Mouse (Mus musculus): ENCODE results near the gene Tmem89.

Tmem89 gene

GRCm38 (mm10) chr9:108914491-108914890 is at the start of gene Tmem89:
Gene Tmem89 (plus strand): TSS chr9:108914619.
- no peak for DNase-seq (ENCODE audit: low spot score)

GRCm38 (mm10) chr9:108912308-108912707 is 2.1 kb upstream of the Tmem89 start:
- peak; percentile 44 for DNase-seq (ENCODE audit: low spot score)

DNA sequence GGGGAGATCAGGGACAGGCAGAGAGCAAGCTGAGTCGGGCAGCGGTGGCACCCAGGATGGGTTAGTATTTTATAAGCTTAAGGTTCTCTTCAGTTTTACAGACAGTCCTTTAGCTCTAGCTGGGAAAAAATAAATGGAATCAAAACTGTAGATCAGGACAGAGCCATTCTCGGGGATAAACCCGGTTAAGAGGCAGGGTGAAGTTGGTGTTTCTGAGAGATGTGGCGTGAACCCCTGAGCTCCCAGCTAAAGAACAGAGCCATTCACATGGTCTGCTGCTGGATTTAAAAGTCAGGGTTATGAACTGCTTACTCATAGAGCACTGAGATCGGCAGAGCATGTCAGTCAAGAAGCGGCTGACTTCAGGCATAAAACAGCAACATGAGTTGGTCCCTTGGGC is 1.3 kb upstream of the Tmem89 start:
- no peak for DNase-seq (ENCODE audit: low spot score)

DNA sequence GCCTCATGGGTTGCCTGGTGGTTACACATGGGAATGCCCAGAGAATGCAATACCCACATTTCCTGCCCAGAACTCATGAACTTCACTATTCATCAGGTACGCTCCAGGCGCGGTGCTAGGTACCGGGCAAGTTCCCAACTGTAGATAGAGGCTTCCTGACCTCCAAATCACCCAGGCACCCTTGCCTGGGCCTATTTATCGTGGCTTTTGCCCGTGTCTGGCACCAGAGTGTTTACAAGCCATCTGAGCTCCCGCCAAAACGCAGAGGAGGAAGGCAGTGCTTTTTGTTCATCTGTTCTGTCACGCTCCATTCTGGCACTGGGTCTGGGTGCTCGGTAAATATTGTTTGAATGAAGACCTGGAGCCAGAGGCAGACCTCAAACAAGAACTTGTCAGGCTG is 798 bp upstream of the Tmem89 start:
- DNase-seq (ENCODE audit: low spot score) = no peak

DNA sequence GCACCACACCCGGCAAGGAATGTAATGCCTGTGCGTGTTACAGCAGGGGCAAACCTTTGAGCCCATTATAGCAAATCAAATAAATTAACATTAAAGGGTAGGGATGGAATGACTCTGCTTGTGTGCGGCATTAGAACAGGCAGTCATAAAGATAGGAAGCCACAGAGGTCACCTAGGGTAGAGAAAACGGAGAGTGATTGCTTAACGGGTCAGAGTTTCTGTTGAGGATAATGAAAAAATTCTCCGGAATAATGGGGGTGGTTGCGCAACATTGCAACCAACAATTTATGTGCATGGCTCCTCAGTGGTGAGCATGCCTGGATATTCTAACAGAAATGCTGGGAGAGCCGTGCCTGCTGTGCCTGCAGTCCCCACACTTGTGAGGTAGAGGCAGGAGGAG is 11.5 kb downstream of the Tmem89 start:
- DNase-seq (ENCODE audit: low spot score) = no peak

- DNase-seq (ENCODE audit: low spot score) = no peak
Observed at GRCm38 (mm10) chr9:108928424-108928823, 14.0 kb downstream of the Tmem89 start.

GRCm38 (mm10) chr9:108935991-108936390 is 21.6 kb downstream of the Tmem89 start:
- no peak for DNase-seq (ENCODE audit: low spot score)

GRCm38 (mm10) chr9:108936418-108937364 is 22.3 kb downstream of the Tmem89 start, which contains the start of gene Uqcrc1:
Gene Uqcrc1 (plus strand): TSS chr9:108936633.
- peak; percentile 92 for DNase-seq (ENCODE audit: low spot score)

- no peak for DNase-seq (ENCODE audit: low spot score)
Observed at GRCm38 (mm10) chr9:108945111-108945510, 30.7 kb downstream of the Tmem89 start.

DNA sequence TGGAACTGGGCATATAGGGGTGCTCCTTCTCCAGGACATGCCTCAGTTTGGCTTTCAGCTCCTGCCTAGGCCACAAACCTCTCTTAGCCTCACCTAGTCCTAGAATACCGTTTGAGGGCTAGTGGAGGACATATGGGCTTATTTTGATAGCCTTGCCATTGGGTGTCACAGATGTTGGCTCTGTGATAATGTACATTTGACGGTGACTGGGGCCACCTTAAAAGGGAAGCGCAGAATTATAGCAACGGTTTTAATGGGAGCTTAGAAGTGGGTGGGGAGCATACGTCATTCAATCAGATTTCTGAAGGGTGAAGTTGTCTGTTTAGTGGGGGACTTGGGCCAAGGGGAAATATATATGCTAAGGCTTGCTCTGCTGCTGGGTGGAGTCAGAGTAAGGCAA is 31.2 kb downstream of the Tmem89 start:
- no peak for DNase-seq (ENCODE audit: low spot score)

DNA sequence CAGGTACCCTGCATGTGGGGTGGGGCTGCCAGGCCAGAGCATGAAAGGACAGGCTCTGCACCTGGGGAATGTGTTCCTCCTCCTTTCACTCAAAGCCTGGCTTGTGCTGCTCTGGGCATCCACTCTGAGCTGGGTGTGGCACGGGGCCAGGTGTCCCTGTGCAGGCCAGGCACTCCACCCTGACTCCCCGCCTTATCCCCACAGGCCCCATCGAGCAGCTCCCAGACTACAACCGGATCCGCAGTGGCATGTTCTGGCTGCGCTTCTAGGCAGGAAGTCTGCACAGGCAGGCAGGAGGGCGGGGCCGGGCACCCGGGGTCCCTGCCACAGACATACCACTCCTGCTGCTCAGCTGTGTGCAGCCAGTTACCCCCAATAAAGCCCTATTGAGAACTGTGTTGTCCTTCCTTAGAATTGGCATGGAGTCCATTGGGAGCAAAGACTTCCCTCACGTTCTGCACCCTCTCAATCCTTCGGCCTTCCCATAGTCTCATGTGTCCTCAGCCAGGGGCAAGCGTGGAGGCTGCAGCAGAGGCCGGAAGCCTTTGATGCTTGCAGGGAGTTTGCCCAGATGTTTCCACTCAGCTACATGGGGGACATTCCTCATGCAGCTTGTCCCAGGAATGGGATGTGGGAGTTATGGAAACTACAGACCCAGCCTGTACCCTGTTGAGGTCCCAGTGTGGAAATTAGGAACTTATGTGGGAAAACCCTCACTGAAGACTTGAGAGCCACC is 35.0 kb downstream of the Tmem89 start:
- no peak for DNase-seq (ENCODE audit: low spot score)

GRCm38 (mm10) chr9:108949967-108950728 is 35.7 kb downstream of the Tmem89 start:
- no peak for DNase-seq (ENCODE audit: low spot score)

DNA sequence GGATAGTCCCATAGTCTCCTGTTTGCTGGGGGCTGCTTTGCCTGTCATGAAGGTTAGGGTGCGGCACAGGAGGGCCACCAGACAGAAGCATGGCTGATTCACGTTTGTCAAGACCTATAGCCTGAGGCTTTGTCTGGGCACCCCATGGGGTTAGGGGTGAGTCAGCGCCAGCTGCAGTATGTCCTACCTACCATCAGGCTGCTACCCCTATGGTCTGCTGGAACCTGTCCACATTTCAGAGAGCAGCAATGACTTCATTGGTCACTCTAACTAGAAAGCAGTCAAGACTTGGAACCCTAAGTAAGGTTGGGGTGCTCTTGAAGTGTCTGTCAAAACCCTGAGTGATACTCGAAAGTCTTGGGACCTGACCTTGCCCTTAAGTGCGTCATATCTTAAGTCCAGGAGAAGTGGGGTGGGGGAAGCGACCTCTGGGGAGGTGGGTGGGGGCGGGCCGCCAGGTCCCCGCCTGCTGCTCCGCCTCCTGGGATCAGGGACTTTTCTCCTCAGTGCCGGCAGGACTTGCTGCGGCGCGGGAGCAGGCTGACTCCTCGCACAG is 38.7 kb downstream of the Tmem89 start, which contains the start of gene Col7a1:
Gene Col7a1 (plus strand): TSS at position 506 of the 556 bp plus-strand sequence.
- DNase-seq (ENCODE audit: low spot score) = no peak

DNA sequence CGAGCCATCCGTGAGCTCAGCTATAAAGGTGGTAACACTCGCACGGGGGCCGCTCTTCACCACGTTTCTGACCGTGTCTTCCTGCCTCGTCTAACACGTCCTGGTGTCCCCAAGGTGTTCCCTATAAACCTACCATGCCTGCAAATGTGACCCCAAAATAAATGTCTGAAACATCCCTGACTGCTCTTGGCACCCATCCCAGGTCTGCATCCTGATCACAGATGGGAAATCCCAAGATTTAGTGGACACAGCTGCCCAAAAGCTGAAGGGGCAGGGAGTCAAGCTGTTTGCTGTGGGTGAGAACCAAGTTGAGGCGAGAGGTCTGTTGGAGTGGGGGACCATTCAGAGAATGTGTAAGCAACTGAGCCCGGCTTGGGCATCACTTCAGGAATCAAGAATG is 40.8 kb downstream of the Tmem89 start:
- no peak for DNase-seq (ENCODE audit: low spot score)

DNA sequence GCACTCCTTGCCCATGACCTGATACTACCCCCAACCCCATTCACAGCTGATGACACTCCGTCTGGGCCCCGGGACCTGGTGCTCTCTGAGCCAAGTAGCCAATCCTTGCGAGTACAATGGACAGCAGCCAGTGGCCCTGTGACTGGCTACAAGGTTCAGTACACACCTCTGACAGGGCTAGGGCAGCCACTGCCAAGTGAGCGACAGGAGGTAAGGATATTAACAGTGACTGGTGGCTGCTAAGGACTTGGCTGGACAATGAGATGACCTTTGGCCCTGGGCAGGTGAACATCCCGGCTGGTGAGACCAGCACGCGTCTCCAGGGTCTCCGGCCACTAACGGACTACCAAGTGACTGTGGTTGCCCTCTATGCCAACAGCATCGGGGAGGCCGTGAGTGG is 41.4 kb downstream of the Tmem89 start:
- DNase-seq (ENCODE audit: low spot score) = no peak

- no peak for DNase-seq (ENCODE audit: low spot score)
Observed at GRCm38 (mm10) chr9:108963577-108963976, 49.2 kb downstream of the Tmem89 start.

DNA sequence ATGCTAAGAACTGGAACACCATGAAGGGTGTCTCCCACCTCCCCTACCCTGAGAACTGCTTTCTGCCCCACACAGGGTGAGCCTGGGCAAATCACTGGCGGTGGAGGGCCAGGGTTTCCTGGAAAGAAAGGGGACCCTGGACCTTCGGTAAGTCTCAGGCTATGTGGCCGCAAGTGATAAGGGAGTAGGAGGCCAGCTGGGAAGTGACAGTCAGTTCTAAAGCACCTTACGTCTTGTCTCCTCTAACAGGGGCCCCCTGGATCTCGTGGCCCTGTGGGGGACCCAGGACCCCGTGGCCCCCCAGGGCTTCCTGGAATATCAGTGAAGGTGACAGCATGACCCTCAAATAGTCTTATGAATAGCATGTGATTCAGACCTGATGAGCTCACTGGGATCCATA is 49.9 kb downstream of the Tmem89 start:
- no peak for DNase-seq (ENCODE audit: low spot score)
